Mouse (Mus musculus) G1E (cell line): ENCODE results near the gene Cradd.

Experiments used
- CTCF ChIP-seq: IDR thresholded peaks from 2 replicates; pipeline ENCODE4 v1.5.1; 2012; ENCODE audit warnings: low read depth, low read length, inconsistent platforms, mixed read lengths
- GATA1 ChIP-seq: IDR thresholded peaks from 2 replicates; pipeline ENCODE4 v1.6.1; 2012; ENCODE audit warnings: borderline replicate concordance, low read length, inconsistent platforms, mixed read lengths
- POLR2AphosphoS5 ChIP-seq: IDR thresholded peaks from 2 replicates; pipeline ENCODE4 v1.6.1; 2012; ENCODE audit warnings: low read depth, low read length, inconsistent platforms; ENCODE audit not compliant: insufficient replicate concordance

DNA sequence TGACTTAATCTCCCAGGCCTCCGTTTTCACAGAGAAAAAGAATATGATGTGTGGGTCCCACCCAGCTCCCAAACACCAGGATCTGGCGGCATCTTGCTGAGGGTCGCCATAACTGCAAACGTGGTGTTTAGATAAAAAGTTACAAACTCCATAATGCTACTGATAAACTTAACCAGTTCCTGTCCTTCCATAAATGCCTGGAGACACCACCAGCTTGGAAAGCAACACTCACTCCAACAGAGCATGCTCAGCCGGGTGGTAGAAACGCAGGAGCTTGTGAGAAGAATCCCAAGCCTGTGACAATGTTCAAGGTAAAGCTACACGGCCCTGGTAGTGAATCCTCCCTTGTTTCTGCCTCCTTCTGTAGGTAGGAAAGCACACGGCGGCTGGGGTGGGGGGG lies 7.3 kb downstream of the Cradd start:
- TF ChIP-seq CTCF, result no peak
- TF ChIP-seq POLR2AphosphoS5, result no peak
- TF ChIP-seq GATA1, result no peak
